Mouse (Mus musculus): ENCODE measurements around the gene Sertad2.
A peak's percentile ranks its signal among the peaks of the same experiment; 100 is the strongest.

Gene Sertad2

DNA sequence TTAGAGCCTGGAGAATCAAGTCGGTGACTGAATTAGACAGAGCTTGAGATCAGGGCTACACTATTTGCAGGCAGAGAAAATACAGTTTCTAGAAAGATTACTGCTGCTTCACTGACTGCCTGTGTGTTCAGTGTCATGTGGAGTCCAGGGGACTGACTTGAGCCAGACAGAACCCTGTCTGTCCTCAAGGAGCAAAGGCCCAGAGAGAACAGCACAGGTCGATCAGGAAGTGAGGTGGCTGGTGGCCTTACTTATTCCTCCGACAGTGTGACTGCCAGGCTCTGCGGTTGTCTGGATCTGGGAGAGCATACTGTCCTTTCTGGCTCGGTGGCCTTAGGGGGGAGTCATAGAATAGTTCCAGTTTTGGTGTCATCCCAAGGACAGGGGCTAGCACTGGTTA is 137.7 kb downstream of the Sertad2 start:
- no peak for DNase-seq (ENCODE audit: low read depth, low spot score)

DNA sequence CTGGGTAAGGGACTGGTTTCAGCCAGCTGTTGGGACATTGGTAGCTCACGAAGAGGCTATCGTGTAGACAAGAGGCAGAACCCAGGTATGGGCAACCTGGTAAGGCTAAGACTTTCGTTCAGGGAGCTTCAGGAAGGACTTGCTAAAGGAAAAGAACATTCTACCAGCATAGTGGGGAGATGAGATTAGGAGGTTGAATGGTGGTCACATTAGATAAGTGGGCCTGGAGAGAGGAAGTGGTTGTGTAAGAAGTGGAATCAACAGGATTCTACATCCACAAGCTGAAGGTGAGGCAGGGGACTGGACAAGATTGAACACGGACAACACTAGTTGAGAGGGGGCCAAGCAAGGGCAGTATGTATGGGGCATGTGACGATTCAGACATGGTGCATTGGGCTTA is 138.6 kb downstream of the Sertad2 start:
- DNase-seq (ENCODE audit: low read depth, low spot score) = no peak

DNA sequence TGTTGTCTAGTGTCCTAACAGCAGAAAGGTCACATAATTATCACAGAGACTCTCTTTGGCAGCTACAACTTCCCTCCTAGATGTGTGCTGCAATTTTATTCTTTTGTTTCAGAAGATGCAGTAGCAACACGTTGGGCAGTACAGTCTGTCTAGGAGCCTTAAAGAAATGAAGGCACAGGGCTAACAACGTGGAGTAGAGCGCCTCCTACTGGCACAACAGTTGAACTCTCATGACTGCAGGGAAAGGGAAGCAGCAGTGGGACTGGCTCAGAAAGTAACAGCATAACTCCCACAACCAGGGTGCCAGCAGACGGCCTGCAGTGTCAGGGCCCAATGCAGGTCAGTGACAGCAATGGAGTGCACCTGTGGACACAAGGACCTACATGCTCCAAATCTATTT is 147.9 kb downstream of the Sertad2 start:
- DNase-seq (ENCODE audit: low read depth, low spot score) = peak; percentile 65
